Mouse (Mus musculus) retina, postnatal 1 day (tissue): ENCODE results near the gene Cggbp1.

ENCODE experiments used
- DNase-seq: peaks from one replicate; pipeline ENCODE4 v3.0.0-alpha.2; 2012

Gene Cggbp1

GRCm38 (mm10) chr16:64873416-64874305, 21.9 kb downstream of the Cggbp1 start:
- peak; percentile 84 for DNase-seq

- DNase-seq, result no peak
These were observed 23.6 kb downstream of the Cggbp1 start for GRCm38 (mm10) chr16:64875384-64875783.

- no peak for DNase-seq
These were observed 24.0 kb downstream of the Cggbp1 start for GRCm38 (mm10) chr16:64875822-64876221.

GRCm38 (mm10) chr16:64876631-64877265, 25.0 kb downstream of the Cggbp1 start:
- no peak for DNase-seq

GRCm38 (mm10) chr16:64877314-64877713, 25.5 kb downstream of the Cggbp1 start:
- DNase-seq, result no peak

- no peak for DNase-seq
These were observed 26.9 kb downstream of the Cggbp1 start for GRCm38 (mm10) chr16:64878611-64879132.

GRCm38 (mm10) chr16:64879735-64880134, 27.9 kb downstream of the Cggbp1 start:
- no peak for DNase-seq

- DNase-seq, result no peak
These were observed 29.2 kb downstream of the Cggbp1 start for GRCm38 (mm10) chr16:64880986-64881385.

GRCm38 (mm10) chr16:64881442-64881841, 29.6 kb downstream of the Cggbp1 start:
- no peak for DNase-seq

GRCm38 (mm10) chr16:64883896-64884295, 32.1 kb downstream of the Cggbp1 start:
- DNase-seq, result no peak

- peak; percentile 46 for DNase-seq
These were observed 32.6 kb downstream of the Cggbp1 start for GRCm38 (mm10) chr16:64884420-64884838.

GRCm38 (mm10) chr16:64885142-64885541, 33.3 kb downstream of the Cggbp1 start:
- DNase-seq, result no peak

GRCm38 (mm10) chr16:64885547-64885946, 33.8 kb downstream of the Cggbp1 start:
- no peak for DNase-seq

- DNase-seq, result no peak
These were observed 37.7 kb downstream of the Cggbp1 start for GRCm38 (mm10) chr16:64889496-64889895.

- DNase-seq, result no peak
These were observed 47.3 kb downstream of the Cggbp1 start for GRCm38 (mm10) chr16:64899084-64899483.

GRCm38 (mm10) chr16:64903328-64903727, 51.5 kb downstream of the Cggbp1 start:
- no peak for DNase-seq

GRCm38 (mm10) chr16:64907112-64907511, 55.3 kb downstream of the Cggbp1 start:
- DNase-seq, result no peak

GRCm38 (mm10) chr16:64908747-64909146, 57.0 kb downstream of the Cggbp1 start:
- no peak for DNase-seq
